Mouse (Mus musculus) neural tube, embryonic 11.5 days (tissue): ENCODE measurements around the gene Mnx1. TPM values are rescaled to one million over a fixed set of nuclear protein-coding genes. Genes with fewer than 3 reads are reported as not detected.

Experiments
- polyA plus RNA-seq: library from polyadenylated mRNA; unstranded; fragments of >200 nt; fragmentation: Nextera tagmentation; extraction: Ambion mirVana; gene quantifications from 2 replicates; pipeline ENCODE4 v1.2.1, GENCODE M21; 2014

The Mnx1 gene
- polyA plus RNA-seq, 1 experiment from 2014 or later: 7.6 TPM

Other genes starting within 250 kb of the Mnx1 start
- gene Lmbr1, start 100.1 kb downstream of the Mnx1 start, polyA plus RNA-seq: 13.1 and 14.8 TPM in 2 replicates
- gene Nom1, start 43.8 kb downstream of the Mnx1 start, polyA plus RNA-seq: 20.0 and 26.7 TPM in 2 replicates
- 38.4 and 42.9 TPM in 2 replicates for gene Ube3c, start 90.8 kb upstream of the Mnx1 start, polyA plus RNA-seq